Mouse (Mus musculus) G1E (cell line): ENCODE measurements at regions not wholly inside any gene's neighbourhood (a gene's known extent, or its start where the extent isn't known, plus 50 kb on each side); places are given as distances from the start of the nearest gene placed in this dataset.

Experiments used
- CTCF ChIP-seq: IDR thresholded peaks from 2 replicates; pipeline ENCODE4 v1.5.1; 2012; ENCODE audit warnings: low read depth, low read length, inconsistent platforms, mixed read lengths
- POLR2AphosphoS5 ChIP-seq: IDR thresholded peaks from 2 replicates; pipeline ENCODE4 v1.6.1; 2012; ENCODE audit warnings: low read depth, low read length, inconsistent platforms; ENCODE audit not compliant: insufficient replicate concordance

DNA sequence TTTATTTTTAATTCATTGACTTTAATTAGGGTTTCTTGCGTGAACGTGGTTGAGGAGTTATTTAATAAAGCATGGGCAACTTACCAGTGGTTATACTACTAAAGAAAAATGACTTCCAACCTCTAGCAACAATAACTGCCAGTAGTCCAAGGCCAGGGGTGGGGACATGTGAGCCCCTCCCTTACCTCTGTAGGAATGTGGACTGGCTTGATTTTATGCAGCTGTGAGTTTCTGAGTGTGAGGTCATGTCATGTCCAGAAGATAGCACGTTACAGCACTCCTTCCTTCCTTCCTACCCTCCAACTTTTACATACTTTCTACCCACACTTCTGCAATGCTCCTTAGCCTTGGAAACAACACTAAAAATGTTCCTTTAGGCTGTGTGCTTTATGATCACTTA lies 63.6 kb upstream of the Cd93 start:
- TF ChIP-seq CTCF (no peak), POLR2AphosphoS5 (no peak)
